Mouse (Mus musculus) ES-E14 (cell line): ENCODE results near the gene Mesp2. TPM values are rescaled to one million over a fixed set of nuclear protein-coding genes. Genes with fewer than 3 reads are reported as not detected.

ENCODE experiments used
- DNase-seq: peaks from one replicate; pipeline ENCODE4 v3.0.0-alpha.2; 2013; ENCODE audit warnings: low read depth, low spot score
- H3K27ac ChIP-seq: 2 replicates; pipeline ENCODE4 v1.5.1; 2012; ENCODE audit warnings: low read depth, mild to moderate bottlenecking, low read length, moderate library complexity, mixed read lengths; ENCODE audit not compliant: poor library complexity, insufficient read depth, severe bottlenecking
- H3K36me3 ChIP-seq: 2 replicates; pipeline ENCODE4 v1.6.1; 2012; ENCODE audit warnings: mild to moderate bottlenecking, low read length, moderate library complexity, mixed read lengths; ENCODE audit not compliant: control insufficient read depth, poor library complexity, insufficient read depth, severe bottlenecking
- H3K4me1 ChIP-seq, 2 experiments: fragments of 150-350 bp in 1 of 2; sonication (generic) in 1 of 2; 2 replicates each; pipeline ENCODE4 v1.6.1; 2012; ENCODE audit warnings: low read length in 2 of 2, mild to moderate bottlenecking in 1 of 2, mixed read lengths in 1 of 2; ENCODE audit not compliant: control insufficient read depth in 2 of 2, insufficient read depth in 2 of 2, poor library complexity in 1 of 2
- H3K4me3 ChIP-seq, 2 experiments: fragments of 150-350 bp in 1 of 2; sonication (generic) in 1 of 2; 2 replicates each; pipeline ENCODE4 v1.5.1; 2012; ENCODE audit warnings: low read length in 2 of 2, low read depth in 1 of 2, mild to moderate bottlenecking in 1 of 2, mixed read lengths in 1 of 2; ENCODE audit not compliant: insufficient read depth in 1 of 2, poor library complexity in 1 of 2, severe bottlenecking in 1 of 2
- H3K9ac ChIP-seq: 2 replicates; pipeline ENCODE4 v1.6.1; 2012; ENCODE audit warnings: low read depth, mild to moderate bottlenecking, low read length, mixed read lengths; ENCODE audit not compliant: poor library complexity, insufficient read depth, severe bottlenecking
- H3K9me3 ChIP-seq: fragments of 150-350 bp; sonication (generic); 2 replicates; pipeline ENCODE4 v1.6.1; 2012; ENCODE audit warnings: low read depth, mild to moderate bottlenecking, low read length; ENCODE audit not compliant: control insufficient read depth, insufficient read depth
- CHD2 ChIP-seq: IDR thresholded peaks from 2 replicates; pipeline ENCODE4 v1.6.1; 2014; ENCODE audit warnings: mild to moderate bottlenecking, low read depth, low read length, inconsistent platforms
- HCFC1 ChIP-seq: IDR thresholded peaks from 2 replicates; pipeline ENCODE4 v1.6.1; 2012; ENCODE audit warnings: low read length, inconsistent platforms, borderline replicate concordance; ENCODE audit not compliant: insufficient read depth
- MAFK ChIP-seq: IDR thresholded peaks from 2 replicates; pipeline ENCODE4 v1.6.1; 2014; ENCODE audit warnings: mild to moderate bottlenecking, low read depth, low read length, inconsistent platforms; ENCODE audit not compliant: insufficient read depth
- ZC3H11A ChIP-seq: IDR thresholded peaks from 2 replicates; pipeline ENCODE4 v1.6.1; 2012; ENCODE audit warnings: low read depth, mild to moderate bottlenecking, inconsistent platforms, low read length, borderline replicate concordance
- ZNF384 ChIP-seq: IDR thresholded peaks from 2 replicates; pipeline ENCODE4 v1.6.1; 2012; ENCODE audit warnings: low read depth, low read length, inconsistent platforms
- in situ Hi-C, 2 experiments: fragments of 600-800 bp; cut with MboI; formaldehyde crosslinking; loops; one replicate each; pipeline ENCODE4 v1.15.1; 2025; ENCODE audit warnings: low sequenced_read_pairs in 2 of 2, inconsistent platforms in 1 of 2; ENCODE audit not compliant: unreplicated experiment in 2 of 2
- total RNA-seq: library from RNA; depleted of rRNA; stranded (reverse); fragments of 300-350 nt; gene quantifications from 2 replicates; pipeline ENCODE4 v1.2.3, GENCODE M21; 2012

Mesp2 gene
- total RNA-seq, 1 experiment = 1.0 TPM

- no peak overlapping the region for H3K9ac ChIP-seq
- in situ Hi-C loops = no loop called here
- no peak for TF ChIP-seq ZC3H11A
- TF ChIP-seq ZNF384 = no peak
Observed at GRCm38 (mm10) chr7:79802037-79802436, 8.5 kb upstream of the Mesp2 start.

GRCm38 (mm10) chr7:79803887-79804286 is 6.6 kb upstream of the Mesp2 start:
- Histone ChIP-seq H3K9ac (no peak overlapping the region), H3K36me3 (no peaks in the 10 kb centered on the region), H3K9me3 (no peaks in the 10 kb centered on the region), H3K4me3 (no peak overlapping the region), H3K4me1 (no peaks in the 10 kb centered on the region), H3K27ac (no peak overlapping the region)
- in situ Hi-C loops = no loop called here
- no peak for DNase-seq
- TF ChIP-seq MAFK (no peak), HCFC1 (no peak), ZC3H11A (no peak), ZNF384 (no peak), CHD2 (no peak)

More at GRCm38 (mm10) chr7:79802037-79802436, 8.5 kb upstream of the Mesp2 start:
- Histone ChIP-seq H3K36me3 (no peaks in the 10 kb centered on the region), H3K4me1 (no peaks in the 10 kb centered on the region), H3K9me3 (no peaks in the 10 kb centered on the region), H3K4me3 (no peak overlapping the region), H3K27ac (no peak overlapping the region)
- no peak for DNase-seq

- no peak for DNase-seq
- Histone ChIP-seq H3K4me1 (peaks cover 0 to 2% of the 10 kb centered on the region in 2 experiments; a peak in 1 of 4 replicates), H3K9ac (no peak overlapping the region), H3K9me3 (no peaks in the 10 kb centered on the region), H3K27ac (no peak overlapping the region), H3K4me3 (no peak overlapping the region), H3K36me3 (no peaks in the 10 kb centered on the region)
- TF ChIP-seq HCFC1 (no peak), MAFK (no peak), ZC3H11A (no peak), CHD2 (no peak), ZNF384 (no peak)
- in situ Hi-C loops = no loop called here
Observed at GRCm38 (mm10) chr7:79808561-79808960, 2.0 kb upstream of the Mesp2 start.

GRCm38 (mm10) chr7:79813409-79813808 is 2.9 kb downstream of the Mesp2 start:
- in situ Hi-C loops = no loop called here
- no peak for DNase-seq

GRCm38 (mm10) chr7:79818321-79818720 is 7.8 kb downstream of the Mesp2 start:
- Histone ChIP-seq H3K9me3 (no peaks in the 10 kb centered on the region), H3K36me3 (no peaks in the 10 kb centered on the region), H3K9ac (no peak overlapping the region; the same call in 1 of the 2 replicates), H3K4me1 (peaks cover 8 to 24% of the 10 kb centered on the region in 2 experiments), H3K4me3 (no peak overlapping the region), H3K27ac (peak overlapping the region; percentile 18; the same call in 1 of the 2 replicates)
- no peak for DNase-seq
- in situ Hi-C loops = no loop called here
- TF ChIP-seq HCFC1 = no peak
- no peak for TF ChIP-seq ZNF384
- no peak for TF ChIP-seq MAFK
- TF ChIP-seq CHD2 = no peak
- TF ChIP-seq ZC3H11A = no peak

More at GRCm38 (mm10) chr7:79813409-79813808, 2.9 kb downstream of the Mesp2 start:
- Histone ChIP-seq H3K9me3 (no peaks in the 10 kb centered on the region), H3K9ac (no peak overlapping the region), H3K4me1 (peaks cover 0 to 4% of the 10 kb centered on the region in 2 experiments; a peak in 3 of 4 replicates), H3K27ac (no peak overlapping the region), H3K4me3 (no peak overlapping the region), H3K36me3 (no peaks in the 10 kb centered on the region)
- TF ChIP-seq HCFC1 (no peak), ZC3H11A (no peak), ZNF384 (no peak), MAFK (no peak), CHD2 (no peak)
